Mouse (Mus musculus): Measurements from ENCODE around the gene D430041D05Rik. TPM values are rescaled to one million over a fixed set of nuclear protein-coding genes. Genes with fewer than 3 reads are reported as not detected.

Gene D430041D05Rik
- polyA plus RNA-seq, 1 experiment from 2014 or later = 0.05 TPM

DNA sequence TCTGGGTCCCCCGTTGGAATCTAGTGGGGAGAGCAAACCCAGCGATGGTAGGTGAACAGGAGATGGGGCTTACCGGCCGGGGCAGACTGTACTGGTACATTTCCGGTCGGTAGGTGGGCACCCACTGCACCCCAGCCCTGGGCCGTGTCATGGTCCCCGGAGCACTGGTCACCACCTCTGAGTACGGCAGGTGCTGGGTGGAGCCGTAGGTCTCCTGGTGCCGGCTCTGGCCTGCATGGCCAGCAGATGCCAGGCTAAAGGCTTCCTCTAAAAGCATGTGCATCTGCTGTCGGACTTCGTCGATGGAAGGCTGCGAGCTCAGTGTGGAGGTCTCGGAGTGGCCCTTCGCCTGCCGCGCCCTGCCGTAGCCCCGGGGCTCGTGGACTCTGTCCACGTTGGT lies 243.0 kb downstream of the D430041D05Rik start:
- 91% methylated on average over 23 of the region's 23 CpGs for WGBS
- H3K36me3 ChIP-seq (ENCODE audit: control insufficient read depth, insufficient read depth, low read length) = no peaks in the 10 kb centered on the region

DNA sequence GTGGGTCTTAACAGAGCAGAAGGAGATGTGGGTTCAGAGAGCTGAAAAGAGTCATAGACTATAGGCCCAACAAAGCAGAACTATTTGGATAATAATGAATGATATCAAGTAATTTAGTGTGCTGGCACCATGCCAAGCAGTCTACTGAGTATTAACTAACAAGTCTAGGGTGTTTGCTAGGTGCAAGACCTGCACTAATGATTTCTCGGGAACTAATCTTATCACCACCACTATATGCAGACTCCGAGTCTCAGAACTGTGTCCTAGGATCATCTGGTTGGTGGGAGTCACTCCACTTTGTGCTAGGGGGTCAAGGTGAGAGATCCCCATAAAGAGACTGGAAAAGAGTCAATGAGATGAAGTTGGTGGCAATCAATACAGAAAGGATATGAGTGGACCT lies 245.2 kb downstream of the D430041D05Rik start:
- no peak overlapping the region for H3K9ac ChIP-seq (ENCODE audit: low read length)
- no peak overlapping the region for H3K4me3 ChIP-seq (ENCODE audit: control insufficient read depth in 1 of 2, insufficient read depth in 1 of 2, low read depth in 1 of 2, low read length in 2 of 2)
- no peak overlapping the region for H3K4me2 ChIP-seq (ENCODE audit: low read length)
- WGBS = 70% methylated on average over 2 of the region's 2 CpGs
- H3K27me3 ChIP-seq (ENCODE audit: control insufficient read depth, insufficient read depth, low read length) = no peaks in the 10 kb centered on the region
- H3K4me1 ChIP-seq (ENCODE audit: control insufficient read depth in 2 of 2, insufficient read depth in 2 of 2, low read length in 2 of 2) = no peaks in the 10 kb centered on the region
- no peaks in the 10 kb centered on the region for H3K9me3 ChIP-seq (ENCODE audit: control insufficient read depth, low read length)
- no peaks in the 10 kb centered on the region for H3K36me3 ChIP-seq (ENCODE audit: control insufficient read depth, insufficient read depth, low read length)
- no peak for ATAC-seq (ENCODE audit: insufficient number of reproducible peaks, insufficient read depth, low FRiP score, low read depth)
- H3K27ac ChIP-seq (replicated peaks in 1 of 2; ENCODE audit: control insufficient read depth in 1 of 2, insufficient read depth in 1 of 2, low read depth in 2 of 2, low read length in 2 of 2) = no peak overlapping the region

More for the DNA sequence above, 243.0 kb downstream of the D430041D05Rik start:
- no peak overlapping the region for H3K27ac ChIP-seq (replicated peaks in 1 of 2; ENCODE audit: control insufficient read depth in 1 of 2, insufficient read depth in 1 of 2, low read depth in 2 of 2, low read length in 2 of 2)
- no peak overlapping the region for H3K9ac ChIP-seq (ENCODE audit: low read length)
- H3K4me2 ChIP-seq (ENCODE audit: low read length) = no peak overlapping the region
- ATAC-seq (ENCODE audit: insufficient number of reproducible peaks, insufficient read depth, low FRiP score, low read depth) = no peak
- H3K4me1 ChIP-seq (ENCODE audit: control insufficient read depth in 2 of 2, insufficient read depth in 2 of 2, low read length in 2 of 2) = no peaks in the 10 kb centered on the region; a peak in 1 of 4 replicates
- no peak overlapping the region for H3K4me3 ChIP-seq (ENCODE audit: control insufficient read depth in 1 of 2, insufficient read depth in 1 of 2, low read depth in 1 of 2, low read length in 2 of 2)
- no peaks in the 10 kb centered on the region for H3K27me3 ChIP-seq (ENCODE audit: control insufficient read depth, insufficient read depth, low read length)
- no peaks in the 10 kb centered on the region for H3K9me3 ChIP-seq (ENCODE audit: control insufficient read depth, low read length)

DNA sequence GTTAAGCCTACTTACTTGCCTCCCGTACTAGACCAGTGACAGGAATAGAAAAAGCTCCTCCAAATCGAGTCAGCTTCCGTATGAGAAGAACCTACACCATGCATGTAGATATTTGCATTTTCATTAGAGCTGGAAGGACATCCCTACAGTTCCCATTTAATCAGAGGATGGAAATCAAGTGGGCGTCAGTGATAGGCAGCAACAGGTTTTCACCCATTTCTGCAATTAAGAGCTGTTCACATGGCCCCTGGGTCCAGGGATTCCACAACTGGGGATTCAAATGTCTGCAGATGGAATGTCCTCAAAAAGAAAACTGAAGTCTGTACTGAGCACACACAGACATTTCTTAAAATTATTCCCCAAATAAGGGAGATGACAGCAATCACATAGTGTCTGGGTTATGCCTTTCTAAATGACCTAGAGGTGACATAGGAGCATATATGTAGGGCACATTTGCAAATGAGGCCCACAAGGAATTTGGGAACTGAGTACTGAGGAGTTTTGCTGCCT lies 246.8 kb downstream of the D430041D05Rik start:
- Histone ChIP-seq H3K9ac (ENCODE audit: low read length) (no peak overlapping the region), H3K4me2 (ENCODE audit: low read length) (no peak overlapping the region), H3K4me3 (ENCODE audit: control insufficient read depth in 1 of 2, insufficient read depth in 1 of 2, low read depth in 1 of 2, low read length in 2 of 2) (no peak overlapping the region), H3K9me3 (ENCODE audit: control insufficient read depth, low read length) (no peaks in the 10 kb centered on the region), H3K27me3 (ENCODE audit: control insufficient read depth, insufficient read depth, low read length) (no peaks in the 10 kb centered on the region), H3K36me3 (ENCODE audit: control insufficient read depth, insufficient read depth, low read length) (no peaks in the 10 kb centered on the region), H3K4me1 (ENCODE audit: control insufficient read depth in 2 of 2, insufficient read depth in 2 of 2, low read length in 2 of 2) (no peaks in the 10 kb centered on the region), H3K27ac (replicated peaks in 1 of 2; ENCODE audit: control insufficient read depth in 1 of 2, insufficient read depth in 1 of 2, low read depth in 2 of 2, low read length in 2 of 2) (no peak overlapping the region)
- 85% methylated on average over 4 of the region's 4 CpGs for WGBS
- ATAC-seq (ENCODE audit: insufficient number of reproducible peaks, insufficient read depth, low FRiP score, low read depth) = no peak

DNA sequence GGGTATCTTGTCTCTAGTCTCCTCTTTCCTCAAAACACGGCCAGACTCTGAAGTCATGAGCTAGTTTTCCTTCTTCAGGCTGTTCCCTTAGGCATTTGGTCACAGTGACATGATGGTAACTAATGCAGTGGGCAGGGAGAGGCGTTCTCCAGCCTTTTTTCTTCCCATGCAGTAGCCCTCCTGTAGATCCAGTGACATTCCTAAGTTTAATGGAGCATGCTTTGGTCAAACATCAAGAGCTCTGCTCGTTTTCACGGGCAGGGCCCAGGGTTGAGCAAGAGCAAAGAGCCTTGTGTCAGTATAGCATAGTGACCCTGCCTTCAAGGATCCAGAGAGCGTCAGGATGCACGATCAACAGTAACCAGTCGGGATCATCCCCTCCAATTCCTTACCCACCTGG lies 247.4 kb downstream of the D430041D05Rik start:
- no peaks in the 10 kb centered on the region for H3K36me3 ChIP-seq (ENCODE audit: control insufficient read depth, insufficient read depth, low read length)

DNA sequence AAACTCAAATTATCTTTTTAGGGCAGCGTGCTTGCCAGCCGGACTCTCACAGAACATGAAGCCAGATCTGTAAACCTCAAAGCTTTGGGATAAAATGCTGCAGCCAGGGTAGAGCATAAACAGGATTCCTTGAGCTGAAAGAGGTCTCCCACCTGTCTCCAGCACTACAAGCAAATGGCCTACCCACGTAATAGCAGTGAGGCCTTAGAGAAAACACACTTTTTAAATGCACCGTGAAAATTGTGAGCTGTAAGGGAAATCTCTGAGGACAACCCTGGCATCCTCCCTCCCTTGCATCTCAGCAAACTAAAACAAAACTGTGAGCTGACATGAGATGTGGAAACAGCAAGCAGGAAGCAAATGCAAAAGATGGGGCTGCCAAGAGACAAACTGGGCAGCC lies 253.0 kb downstream of the D430041D05Rik start:
- ATAC-seq (ENCODE audit: insufficient number of reproducible peaks, insufficient read depth, low FRiP score, low read depth) = no peak
- Histone ChIP-seq H3K9ac (ENCODE audit: low read length) (no peak overlapping the region), H3K4me3 (ENCODE audit: control insufficient read depth in 1 of 2, insufficient read depth in 1 of 2, low read depth in 1 of 2, low read length in 2 of 2) (no peak overlapping the region), H3K4me1 (ENCODE audit: control insufficient read depth in 2 of 2, insufficient read depth in 2 of 2, low read length in 2 of 2) (no peaks in the 10 kb centered on the region), H3K27me3 (ENCODE audit: control insufficient read depth, insufficient read depth, low read length) (no peaks in the 10 kb centered on the region), H3K27ac (replicated peaks in 1 of 2; ENCODE audit: control insufficient read depth in 1 of 2, insufficient read depth in 1 of 2, low read depth in 2 of 2, low read length in 2 of 2) (no peak overlapping the region), H3K9me3 (ENCODE audit: control insufficient read depth, low read length) (no peaks in the 10 kb centered on the region), H3K4me2 (ENCODE audit: low read length) (no peak overlapping the region), H3K36me3 (ENCODE audit: control insufficient read depth, insufficient read depth, low read length) (no peaks in the 10 kb centered on the region)
- 82% methylated on average over 4 of the region's 4 CpGs for WGBS

More for the DNA sequence above, 247.4 kb downstream of the D430041D05Rik start:
- H3K27ac ChIP-seq (replicated peaks in 1 of 2; ENCODE audit: control insufficient read depth in 1 of 2, insufficient read depth in 1 of 2, low read depth in 2 of 2, low read length in 2 of 2) = no peak overlapping the region
- ATAC-seq (ENCODE audit: insufficient number of reproducible peaks, insufficient read depth, low FRiP score, low read depth) = no peak
- no peaks in the 10 kb centered on the region for H3K4me1 ChIP-seq (ENCODE audit: control insufficient read depth in 2 of 2, insufficient read depth in 2 of 2, low read length in 2 of 2)
- H3K4me3 ChIP-seq (ENCODE audit: control insufficient read depth in 1 of 2, insufficient read depth in 1 of 2, low read depth in 1 of 2, low read length in 2 of 2) = no peak overlapping the region
- no peaks in the 10 kb centered on the region for H3K9me3 ChIP-seq (ENCODE audit: control insufficient read depth, low read length)
- H3K9ac ChIP-seq (ENCODE audit: low read length) = no peak overlapping the region
- H3K4me2 ChIP-seq (ENCODE audit: low read length) = no peak overlapping the region
- no peaks in the 10 kb centered on the region for H3K27me3 ChIP-seq (ENCODE audit: control insufficient read depth, insufficient read depth, low read length)
- WGBS = 79% methylated on average over 7 of the region's 7 CpGs

DNA sequence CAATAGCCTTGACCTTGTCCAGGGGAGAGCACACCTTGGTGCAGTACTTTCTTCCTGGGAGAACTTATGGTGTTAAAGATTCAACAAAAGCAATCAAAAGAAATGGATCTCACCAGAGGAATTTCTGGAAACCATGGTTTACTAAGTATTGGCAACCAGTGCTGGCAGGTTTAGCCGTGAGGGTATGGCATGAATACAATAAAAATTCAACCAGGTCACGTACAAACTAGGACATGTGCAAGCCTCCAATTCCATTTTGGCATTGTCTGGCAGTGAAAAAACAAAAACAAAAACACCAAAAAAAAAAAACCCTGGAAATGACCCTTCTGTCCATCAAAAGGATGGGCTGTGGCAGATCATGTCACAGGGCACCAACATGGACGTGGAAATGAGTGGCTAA lies 256.9 kb downstream of the D430041D05Rik start:
- no peak overlapping the region for H3K9ac ChIP-seq (ENCODE audit: low read length)
- WGBS = 86% methylated on average over 3 of the region's 3 CpGs
- H3K27me3 ChIP-seq (ENCODE audit: control insufficient read depth, insufficient read depth, low read length) = no peaks in the 10 kb centered on the region
- no peak overlapping the region for H3K4me3 ChIP-seq (ENCODE audit: control insufficient read depth in 1 of 2, insufficient read depth in 1 of 2, low read depth in 1 of 2, low read length in 2 of 2)
- H3K9me3 ChIP-seq (ENCODE audit: control insufficient read depth, low read length) = no peaks in the 10 kb centered on the region
- H3K4me2 ChIP-seq (ENCODE audit: low read length) = no peak overlapping the region
- H3K27ac ChIP-seq (replicated peaks in 1 of 2; ENCODE audit: control insufficient read depth in 1 of 2, insufficient read depth in 1 of 2, low read depth in 2 of 2, low read length in 2 of 2) = no peak overlapping the region
- H3K4me1 ChIP-seq (ENCODE audit: control insufficient read depth in 2 of 2, insufficient read depth in 2 of 2, low read length in 2 of 2) = no peaks in the 10 kb centered on the region
- no peaks in the 10 kb centered on the region for H3K36me3 ChIP-seq (ENCODE audit: control insufficient read depth, insufficient read depth, low read length)
- ATAC-seq (ENCODE audit: insufficient number of reproducible peaks, insufficient read depth, low FRiP score, low read depth) = no peak

DNA sequence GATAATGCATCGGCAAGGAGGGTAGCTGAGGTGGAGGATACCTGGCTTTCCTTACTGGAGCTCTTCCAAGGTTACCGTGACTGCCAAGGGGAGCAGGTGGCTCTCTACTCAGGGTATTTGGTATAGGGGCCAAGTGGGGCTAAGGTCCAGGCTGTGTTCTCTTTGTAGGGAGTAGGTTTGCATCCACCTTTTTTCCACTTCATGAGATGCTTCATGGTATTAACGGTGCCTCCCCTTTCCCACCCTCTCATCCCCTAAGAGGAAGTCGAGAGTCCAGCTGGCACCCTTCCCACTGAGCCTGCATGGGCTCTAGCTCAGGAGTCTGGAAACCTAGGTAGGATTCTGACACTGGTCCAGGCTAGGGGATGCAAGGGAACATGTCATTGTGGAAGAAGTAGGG lies 257.5 kb downstream of the D430041D05Rik start:
- WGBS = 66% methylated on average over 4 of the region's 4 CpGs
- H3K4me3 ChIP-seq (ENCODE audit: control insufficient read depth in 1 of 2, insufficient read depth in 1 of 2, low read depth in 1 of 2, low read length in 2 of 2) = no peak overlapping the region
- no peaks in the 10 kb centered on the region for H3K27me3 ChIP-seq (ENCODE audit: control insufficient read depth, insufficient read depth, low read length)
- no peak overlapping the region for H3K27ac ChIP-seq (replicated peaks in 1 of 2; ENCODE audit: control insufficient read depth in 1 of 2, insufficient read depth in 1 of 2, low read depth in 2 of 2, low read length in 2 of 2)
- H3K36me3 ChIP-seq (ENCODE audit: control insufficient read depth, insufficient read depth, low read length) = no peaks in the 10 kb centered on the region
- no peak for ATAC-seq (ENCODE audit: insufficient number of reproducible peaks, insufficient read depth, low FRiP score, low read depth)
- no peaks in the 10 kb centered on the region for H3K9me3 ChIP-seq (ENCODE audit: control insufficient read depth, low read length)
- no peaks in the 10 kb centered on the region for H3K4me1 ChIP-seq (ENCODE audit: control insufficient read depth in 2 of 2, insufficient read depth in 2 of 2, low read length in 2 of 2)
- H3K9ac ChIP-seq (ENCODE audit: low read length) = no peak overlapping the region
- H3K4me2 ChIP-seq (ENCODE audit: low read length) = no peak overlapping the region

Measured in heart, embryonic 14.5 days (tissue).